Mouse (Mus musculus) thymus, postnatal 14 days (tissue): ENCODE measurements around the gene Vps36.
A peak's percentile ranks its signal among the peaks of the same experiment; 100 is the strongest.

ENCODE experiments used
- DNase-seq: peaks from one replicate; pipeline ENCODE4 v3.0.0; 2021

Vps36 gene

DNA sequence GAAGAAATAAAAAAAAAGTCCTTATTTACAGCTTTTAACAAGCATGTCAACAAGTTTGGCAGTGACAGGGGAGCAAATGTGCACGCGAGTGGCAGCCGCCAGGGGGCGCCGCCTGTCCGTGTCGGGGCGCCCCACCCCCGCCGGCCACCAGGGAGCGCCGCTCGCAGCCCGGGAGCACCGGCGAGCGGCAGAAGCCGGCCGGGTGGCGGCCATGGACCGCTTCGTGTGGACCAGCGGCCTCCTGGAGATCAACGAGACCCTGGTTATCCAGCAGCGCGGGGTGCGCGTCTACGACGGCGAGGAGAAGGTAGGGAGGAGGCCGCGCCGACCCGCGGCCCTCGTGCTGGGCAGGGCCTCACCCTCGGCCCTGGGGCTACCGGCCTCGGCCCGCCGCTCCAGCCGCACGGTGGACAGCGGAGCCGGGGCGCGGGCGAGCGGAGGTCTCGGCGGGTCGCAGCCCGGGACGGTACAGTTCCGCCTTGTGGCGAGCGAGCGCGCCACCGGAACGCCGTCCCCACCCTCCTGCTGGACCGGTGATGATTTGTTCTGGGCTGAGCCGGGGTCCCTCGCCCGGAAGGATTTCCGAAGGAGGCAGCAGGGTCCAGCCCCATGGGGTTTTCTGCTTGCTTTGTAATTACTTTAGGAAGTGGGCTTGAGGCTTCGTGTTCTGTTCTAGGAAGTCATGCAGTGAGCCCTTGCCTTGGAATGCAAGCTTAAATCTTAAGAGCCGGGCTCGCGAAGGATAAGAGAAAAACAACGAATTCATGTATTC, at the start of gene Vps36:
TSS of gene Vps36 (plus strand) at position 150 of the 772 bp plus-strand sequence.
- peak; percentile 89 for DNase-seq

DNA sequence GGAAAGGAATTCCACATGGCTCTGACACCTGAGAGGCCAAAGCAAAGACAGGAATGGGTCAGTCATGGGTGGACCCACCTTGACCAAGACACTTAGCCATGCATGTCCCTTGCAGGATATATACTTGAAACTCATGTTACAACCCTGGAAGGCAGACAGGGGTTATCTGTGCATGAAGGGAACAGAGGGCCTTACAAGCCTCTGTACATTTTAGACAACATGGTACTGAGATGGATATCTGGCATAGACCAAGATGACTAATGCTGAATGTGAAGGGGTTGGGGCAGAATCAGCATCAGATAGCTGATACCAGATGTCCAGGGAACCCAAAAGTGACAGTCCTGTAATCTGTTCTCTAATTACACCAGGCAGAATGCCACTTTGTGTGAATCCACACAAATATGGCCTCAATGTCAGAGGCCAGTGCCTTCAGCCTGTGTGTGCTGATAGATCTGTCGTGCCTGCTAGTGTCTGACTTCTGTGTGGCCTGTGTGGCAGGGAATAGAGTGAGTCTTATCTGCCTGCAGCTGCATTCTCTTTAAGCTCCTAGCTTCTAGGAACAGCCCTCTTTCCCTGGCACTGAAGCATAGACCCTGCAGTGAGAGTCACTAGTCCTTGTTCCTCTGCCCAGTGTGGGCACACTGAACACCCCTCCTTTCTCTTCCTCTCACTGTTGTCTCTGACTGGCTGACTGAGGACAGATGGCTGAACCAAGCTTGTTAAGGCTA, 48.7 kb upstream of the Vps36 start:
- no peak for DNase-seq

DNA sequence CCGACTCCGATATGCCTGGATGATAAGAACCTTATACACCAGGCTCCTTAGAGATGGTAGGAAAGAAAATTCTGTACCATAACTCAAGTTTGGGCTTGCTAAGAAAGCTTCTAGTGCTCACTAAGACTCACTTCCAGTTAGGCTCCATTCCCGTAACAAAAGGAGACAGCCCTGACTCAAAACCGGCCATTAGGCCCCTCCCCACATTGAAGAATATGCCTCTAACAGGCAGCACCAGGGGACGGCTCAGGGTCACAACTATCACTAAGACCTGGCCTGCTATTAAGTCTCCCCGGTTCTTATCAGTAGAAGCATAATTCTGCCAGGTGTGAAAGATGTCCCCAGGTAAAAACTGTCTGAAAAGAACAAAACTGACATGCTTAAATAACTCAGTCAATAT, 46.8 kb upstream of the Vps36 start:
- DNase-seq: no peak

DNA sequence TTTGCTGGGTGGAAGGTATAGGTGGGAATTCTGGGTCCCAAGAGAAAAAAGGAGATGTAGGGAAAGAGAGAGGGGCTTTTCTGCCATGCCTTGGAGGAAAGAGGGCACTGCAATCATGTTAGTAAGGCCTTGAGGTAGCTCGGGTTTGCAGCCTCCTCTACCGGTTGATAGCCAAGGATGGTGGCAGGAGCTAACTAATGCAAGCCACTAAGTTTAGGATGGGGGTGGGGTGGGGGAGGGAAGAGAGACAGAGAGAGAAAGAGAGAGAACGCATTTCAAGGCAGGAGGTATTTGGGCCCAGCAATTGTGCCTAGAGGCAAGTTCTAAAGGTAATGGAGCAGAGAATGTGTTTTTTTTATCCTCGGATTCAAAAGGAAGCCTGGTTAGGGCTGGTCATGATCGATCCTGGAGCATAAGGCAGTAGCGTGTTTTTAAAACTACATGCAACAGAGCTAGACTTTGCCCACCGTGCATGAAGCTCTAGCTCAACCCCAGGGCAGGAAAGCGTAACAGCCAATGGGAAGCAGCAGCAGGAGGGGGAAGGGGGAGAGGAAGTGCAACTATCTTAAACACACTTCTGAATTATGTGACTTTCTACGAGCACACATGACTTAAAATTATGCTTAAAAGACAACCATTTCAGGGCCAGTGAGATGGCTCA, 44.8 kb upstream of the Vps36 start:
- DNase-seq: peak; percentile 9

DNA sequence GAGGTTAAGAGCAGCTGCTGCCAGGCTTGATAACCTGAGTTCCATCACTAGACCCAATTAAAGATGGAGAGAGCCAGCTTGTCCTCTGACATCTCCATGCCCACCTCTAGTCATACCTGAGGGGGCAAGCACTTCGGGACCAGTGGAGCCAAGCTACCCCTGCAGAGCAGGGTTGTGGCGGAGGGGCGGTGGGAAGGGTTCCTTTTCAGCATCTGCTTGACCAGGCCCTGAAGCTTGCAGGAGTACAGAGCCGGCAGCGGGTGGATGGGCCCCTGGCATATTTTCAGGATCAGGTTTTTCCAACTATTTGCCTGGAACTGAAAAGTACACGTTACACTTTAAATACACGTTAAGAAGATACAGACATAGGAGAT, 44.3 kb upstream of the Vps36 start:
- no peak for DNase-seq

DNA sequence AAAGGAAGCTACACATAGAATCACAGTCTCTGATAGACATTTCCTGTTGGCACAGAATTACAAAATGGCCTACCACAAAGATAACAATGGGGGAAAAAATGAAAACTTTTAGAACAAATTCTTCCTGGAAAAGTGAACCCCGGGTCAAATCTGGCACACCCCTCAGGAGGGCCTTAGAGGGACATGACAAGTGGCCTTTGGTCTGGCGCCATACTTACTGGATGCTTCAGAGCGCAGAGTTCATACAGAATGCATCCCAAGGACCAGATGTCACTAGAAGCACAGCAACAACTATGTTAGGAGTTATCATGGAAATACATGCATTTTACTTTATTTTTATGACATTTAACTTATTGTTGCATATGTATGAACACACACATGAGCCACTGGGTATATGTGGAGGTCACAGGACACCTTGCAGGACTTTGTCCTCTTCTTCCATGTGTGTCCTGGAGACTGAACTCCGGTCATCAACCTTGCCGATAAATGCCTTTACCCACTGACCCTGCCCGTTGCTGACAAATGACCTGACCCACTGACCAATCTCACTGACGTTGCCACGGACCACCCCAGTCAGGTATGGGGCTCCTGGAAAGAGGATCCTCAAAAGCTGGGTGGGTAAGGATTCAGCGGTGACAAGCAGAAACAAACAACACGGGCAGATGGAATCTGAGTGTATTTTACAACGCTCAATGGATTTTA, 42.8 kb upstream of the Vps36 start:
- DNase-seq: no peak

DNA sequence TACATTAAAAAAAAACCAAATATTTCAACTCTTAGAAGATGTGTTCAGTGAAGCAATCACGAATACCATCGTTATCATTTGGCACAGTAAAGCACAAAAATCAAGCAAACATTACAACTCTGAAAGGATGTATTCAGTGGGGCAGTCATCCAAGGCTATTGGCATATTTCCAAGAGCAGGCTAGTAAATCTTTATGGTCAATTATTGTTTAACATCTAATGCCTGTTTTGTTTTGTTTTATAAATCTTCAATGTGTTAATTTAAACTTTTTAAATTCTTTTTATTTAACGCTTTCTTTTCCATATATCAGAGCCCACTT, 42.3 kb upstream of the Vps36 start:
- no peak for DNase-seq

DNA sequence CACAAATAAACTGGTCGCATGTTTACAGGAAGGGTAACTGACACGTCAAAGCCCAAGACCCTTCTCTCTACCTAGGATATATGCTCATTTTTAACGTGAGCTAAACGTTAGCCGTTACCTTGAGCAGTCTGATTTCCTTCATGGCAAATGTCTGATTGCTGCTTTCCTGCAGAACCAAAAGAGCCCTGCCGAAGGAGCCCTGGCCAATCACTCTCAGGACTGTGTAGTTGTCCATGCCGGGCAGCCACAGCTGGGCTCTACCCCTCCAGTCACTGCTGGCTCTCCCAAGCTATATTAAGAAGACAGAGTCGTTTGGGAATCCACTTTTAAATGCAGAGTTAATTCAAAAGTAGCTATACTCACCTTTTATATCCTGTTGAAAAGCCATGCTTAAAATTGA, 30.4 kb upstream of the Vps36 start:
- no peak for DNase-seq

DNA sequence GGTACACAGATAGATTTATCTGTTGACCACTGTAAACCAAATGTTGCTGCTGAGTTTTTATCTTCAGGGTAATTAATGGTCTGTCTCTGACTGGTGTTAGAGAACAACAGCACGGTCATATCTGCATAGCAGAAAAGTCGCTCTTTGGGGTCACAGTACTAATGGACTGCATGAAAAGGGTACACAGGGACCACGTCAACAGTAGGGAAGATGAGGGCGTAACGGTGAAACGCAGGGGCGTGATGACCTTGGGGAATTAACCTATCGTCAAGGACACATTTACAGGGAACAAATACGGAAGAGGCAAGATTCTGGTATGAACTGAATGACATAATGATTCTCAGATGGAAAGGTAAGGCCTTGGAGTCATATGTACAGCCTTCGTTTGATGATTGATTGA, 28.2 kb upstream of the Vps36 start:
- DNase-seq: no peak

DNA sequence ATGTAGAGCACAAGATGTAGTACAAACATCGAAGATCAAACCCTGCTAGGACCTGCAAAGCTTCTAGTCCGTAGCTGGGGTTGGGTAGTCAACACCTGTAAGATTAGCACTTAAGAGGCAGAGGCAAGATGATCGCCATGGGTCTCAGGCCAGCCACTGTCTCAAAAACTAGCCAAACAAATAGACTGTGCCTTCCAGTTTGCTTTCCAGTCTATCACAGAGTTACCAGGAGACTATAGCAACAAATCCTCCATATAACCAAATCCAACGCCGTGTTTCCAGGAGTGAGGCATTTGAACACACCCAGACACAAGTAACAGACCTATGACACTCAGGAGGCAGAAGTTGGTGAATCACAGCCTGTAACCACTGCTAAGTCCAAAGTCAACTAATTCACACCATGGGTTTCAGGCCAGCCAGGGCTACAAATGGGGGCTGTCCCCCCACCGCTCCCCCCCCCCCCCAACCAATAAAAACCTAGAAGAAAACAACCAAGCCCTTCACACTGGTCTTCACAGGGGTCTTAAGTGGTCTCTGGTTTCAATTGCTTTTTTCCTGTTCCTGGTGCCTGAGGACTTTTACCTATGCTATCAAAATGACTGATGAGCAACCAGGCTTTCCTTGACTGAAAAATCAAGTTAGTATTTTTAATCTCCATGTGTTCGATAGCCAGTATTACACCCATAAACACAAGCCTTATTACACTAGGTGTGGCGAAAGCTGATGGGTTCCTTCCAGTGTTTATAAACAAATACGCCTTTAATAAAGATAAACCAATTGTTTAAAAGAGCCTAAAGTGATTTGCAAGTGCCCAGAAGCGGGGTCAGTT, 27.1 kb upstream of the Vps36 start:
- DNase-seq: no peak

DNA sequence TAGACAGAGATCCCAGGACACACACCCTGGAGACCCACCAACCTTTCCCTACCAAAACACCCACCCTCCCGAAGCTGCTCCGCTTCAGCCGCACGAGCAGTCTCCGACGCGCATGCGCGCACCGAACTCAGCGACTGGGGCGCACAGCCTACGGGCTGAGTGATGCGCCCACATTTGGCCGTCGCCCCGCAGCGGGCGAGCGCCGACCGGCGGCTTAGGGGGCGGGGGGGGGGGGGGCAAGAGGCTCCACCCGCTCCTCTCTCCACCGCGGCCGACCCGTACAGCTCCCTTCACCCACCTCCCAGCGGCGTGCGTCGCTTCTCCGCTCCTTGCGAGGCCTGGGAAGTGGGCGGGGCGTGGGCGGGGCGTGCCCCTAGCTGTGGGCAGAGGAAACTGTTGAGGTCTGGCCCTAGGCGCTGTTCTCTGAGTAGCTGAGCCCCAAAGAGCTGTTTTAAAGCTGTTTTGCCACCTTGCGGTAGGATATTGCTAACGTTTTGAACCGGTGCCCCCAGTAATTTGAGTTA, 26.5 kb upstream of the Vps36 start, which contains the start of gene Nek3:
TSS of gene Nek3 (minus strand) at position 356 of the 524 bp plus-strand sequence.
- peak; percentile 90 for DNase-seq

DNA sequence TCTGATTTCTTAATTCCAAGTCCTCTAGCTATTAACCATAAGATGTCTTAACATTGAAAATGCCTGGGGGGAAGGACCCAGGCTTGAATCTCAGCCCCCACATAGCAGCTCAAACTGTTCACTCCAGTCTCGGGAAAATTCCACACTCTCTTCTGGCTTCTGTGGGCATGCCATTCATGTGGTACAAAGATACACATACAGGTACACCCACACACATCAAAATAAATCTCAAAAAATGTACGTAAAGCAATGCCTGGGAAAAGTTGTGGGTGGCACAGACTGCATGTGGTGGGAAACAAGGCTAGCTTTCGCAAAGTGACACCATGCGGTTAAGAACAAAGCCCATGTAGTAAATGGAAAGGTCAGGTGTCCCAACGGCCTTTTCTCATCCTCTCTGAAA, 23.4 kb upstream of the Vps36 start:
- DNase-seq: no peak

DNA sequence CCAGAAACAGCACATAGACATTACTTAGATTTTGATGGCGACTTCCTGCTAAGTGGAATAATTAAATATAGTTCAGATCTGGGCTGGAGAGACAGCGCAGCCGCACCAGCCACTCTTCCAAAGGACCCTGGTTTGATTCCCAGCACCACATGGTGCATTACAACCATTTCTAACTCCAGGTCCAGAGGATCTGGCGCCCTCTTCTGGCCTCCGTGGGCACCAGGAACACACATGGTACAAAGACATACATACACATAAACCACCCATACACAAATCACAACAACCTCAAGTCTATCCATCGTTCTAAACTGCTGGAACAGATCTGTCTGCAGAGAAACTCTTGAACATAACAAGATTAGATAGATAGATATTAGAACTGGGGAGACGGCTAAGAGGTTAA, 16.6 kb upstream of the Vps36 start:
- no peak for DNase-seq

DNA sequence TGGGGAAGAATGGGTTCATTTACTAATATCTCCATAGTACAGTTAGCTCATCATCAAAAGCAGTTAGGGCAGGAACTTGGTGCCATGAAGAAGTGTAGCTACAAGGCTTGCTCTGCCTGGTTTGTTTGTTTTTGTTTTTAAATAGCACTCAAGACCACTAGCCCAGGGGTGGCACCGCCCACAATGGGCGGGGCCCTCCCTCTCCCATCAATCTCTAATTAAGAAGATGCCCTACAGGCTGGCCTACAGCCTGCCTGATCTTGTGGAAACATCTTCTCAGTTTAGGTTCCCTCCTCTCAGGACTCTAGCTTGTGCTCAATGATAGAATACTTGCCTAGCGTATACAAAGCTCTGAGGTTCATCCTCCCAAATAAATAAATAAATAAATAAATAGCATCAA, 7.7 kb upstream of the Vps36 start:
- DNase-seq: peak; percentile 34

DNA sequence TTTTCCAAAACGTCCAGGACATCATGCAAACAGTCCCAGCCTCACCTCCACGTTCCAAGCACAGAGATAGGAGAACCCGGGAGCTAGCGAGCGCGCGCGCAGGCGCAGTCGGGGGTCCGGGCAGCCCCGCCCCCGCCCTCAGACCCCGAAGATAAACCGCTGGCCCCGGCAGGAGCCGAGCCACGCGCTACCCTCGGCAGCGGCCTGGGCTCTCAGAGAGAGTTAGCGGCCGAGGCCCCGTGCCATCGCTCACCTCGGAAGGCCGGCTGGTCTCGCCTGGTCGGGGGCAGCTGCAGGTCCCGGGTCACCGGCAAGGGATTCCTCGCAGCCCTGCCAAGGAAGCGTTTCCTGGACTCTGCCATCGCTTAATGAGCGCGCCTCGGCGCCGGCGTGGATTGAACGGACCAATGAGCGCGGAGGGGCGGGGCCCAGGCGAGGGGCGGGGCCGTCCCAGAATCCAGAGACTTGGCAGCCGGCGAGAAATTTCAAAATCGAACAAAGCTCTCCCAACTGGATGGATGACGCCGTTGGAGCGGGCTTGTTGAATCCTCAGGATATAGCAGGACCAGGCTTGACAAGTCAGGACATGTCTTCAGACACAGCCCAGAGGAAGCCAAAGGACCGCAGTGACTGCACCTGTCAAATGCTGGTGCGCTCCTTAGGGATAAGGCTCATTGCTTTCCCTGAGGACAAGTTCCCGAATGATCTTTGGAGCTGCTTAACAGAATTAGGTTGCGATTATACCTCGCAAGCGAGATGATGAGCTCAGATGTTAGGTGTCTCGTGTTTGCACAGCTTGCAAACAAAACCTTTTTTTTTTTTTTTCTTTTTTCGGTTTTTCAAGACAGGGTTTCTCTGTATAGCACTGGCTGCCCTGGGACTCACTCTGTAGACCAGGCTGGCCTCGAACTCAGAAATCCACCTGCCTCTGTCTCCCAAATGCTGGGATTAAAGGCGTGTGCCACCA, 6.9 kb upstream of the Vps36 start, which contains the start of gene Ckap2:
TSS of gene Ckap2 (minus strand) at position 389 of the 967 bp plus-strand sequence.
- peak; percentile 91 for DNase-seq

DNA sequence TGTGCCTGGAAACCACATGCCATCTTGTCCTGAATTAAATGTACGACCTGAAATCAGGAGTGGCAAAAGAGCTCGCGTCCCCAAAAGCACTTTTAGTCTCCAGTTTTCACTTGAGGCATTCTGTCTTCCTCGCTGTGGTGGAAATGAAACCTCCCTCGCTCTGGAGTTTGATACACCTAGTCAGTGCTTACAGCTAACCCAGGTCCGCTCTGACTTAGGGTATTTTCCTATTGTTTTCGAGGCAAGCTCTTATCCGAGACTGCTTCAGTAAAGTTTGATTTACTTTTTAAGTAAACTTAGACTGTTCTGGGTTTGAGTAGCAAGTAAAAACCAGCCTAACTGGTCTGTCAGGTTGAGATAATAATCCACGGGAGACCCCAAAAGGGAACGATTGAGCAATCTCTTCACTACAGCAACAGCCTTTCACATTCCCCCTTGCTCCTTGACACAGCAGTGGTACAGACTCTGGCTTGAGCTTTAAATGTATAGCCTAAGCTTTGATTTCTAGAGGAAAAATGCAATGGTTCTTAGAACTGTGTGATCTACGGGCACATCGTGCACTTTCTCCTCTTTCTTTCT, 912 bp downstream of the Vps36 start:
- peak; percentile 40 for DNase-seq

DNA sequence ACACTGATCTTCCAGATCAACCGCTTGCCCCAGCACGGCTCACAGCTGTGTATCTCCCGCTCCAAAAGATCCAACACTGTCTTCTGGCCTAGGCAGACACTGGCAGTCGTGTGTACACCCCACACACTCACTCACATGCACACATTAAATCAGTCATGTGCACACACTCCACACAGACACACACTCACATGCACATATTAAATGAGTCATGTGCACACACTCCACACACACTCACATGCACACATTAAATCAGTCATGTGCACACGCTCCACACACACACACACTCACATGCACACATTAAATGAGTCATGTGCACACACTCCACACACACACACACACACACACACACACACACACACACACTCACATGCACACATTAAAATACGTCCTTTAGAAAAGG, 5.3 kb downstream of the Vps36 start:
- DNase-seq: no peak

DNA sequence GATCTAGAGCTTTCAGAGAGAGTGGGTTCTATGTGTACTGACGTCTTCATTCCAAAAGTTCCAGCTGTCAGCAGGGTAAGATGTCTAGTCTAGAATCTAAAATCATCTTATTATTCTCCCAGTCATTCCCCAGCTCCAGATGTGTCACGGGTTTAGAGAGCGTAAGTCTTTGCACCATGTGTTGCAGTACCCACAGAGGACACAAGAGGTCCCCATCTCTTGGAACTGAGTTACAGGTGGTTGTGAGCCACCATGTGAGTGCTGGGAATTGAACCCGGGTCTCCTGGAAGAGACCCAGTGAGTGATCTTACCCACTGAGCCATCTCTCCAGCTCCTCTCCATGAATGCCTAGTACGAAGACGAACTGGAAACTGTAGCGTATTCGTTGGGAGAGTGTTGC, 6.9 kb downstream of the Vps36 start:
- DNase-seq: no peak

DNA sequence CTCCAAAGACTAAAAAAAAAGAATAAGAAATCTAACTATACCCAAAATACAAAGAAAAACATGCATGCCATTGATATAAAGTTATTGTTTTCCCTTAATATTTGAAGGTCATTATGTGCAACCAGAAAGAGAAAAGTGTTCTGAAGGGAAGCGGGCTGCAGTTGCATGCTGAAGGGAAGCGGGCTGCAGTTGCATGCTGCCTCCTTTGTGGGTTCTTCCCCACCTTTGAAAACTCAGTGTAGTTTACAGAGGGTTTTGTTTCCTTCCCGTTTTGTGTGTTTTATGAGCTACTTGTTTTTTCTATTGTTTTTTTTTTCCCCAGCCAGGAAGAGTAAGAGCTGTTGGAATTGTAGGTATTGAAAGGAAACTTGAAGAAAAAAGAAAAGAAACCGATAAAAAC, 14.9 kb downstream of the Vps36 start:
- DNase-seq: no peak

DNA sequence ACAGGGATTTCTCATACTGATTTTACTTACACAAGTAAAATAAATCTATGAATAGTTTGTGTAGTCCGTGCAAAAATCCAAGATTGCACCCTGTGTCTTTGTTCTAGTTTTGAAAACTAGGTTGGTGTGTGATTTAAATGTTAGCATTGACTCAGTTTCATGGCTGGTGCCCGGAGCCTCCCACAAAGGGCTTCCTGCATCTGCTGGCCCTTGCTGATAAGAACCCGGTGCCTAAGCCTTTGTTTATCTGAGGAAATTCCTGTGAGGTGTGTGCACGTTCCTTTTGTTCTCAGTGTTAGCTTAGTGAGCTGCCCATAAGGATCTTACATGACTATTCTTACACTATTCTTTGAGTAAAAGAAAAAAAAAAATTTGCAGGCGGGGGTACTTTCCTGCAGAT, 16.4 kb downstream of the Vps36 start:
- DNase-seq: no peak

DNA sequence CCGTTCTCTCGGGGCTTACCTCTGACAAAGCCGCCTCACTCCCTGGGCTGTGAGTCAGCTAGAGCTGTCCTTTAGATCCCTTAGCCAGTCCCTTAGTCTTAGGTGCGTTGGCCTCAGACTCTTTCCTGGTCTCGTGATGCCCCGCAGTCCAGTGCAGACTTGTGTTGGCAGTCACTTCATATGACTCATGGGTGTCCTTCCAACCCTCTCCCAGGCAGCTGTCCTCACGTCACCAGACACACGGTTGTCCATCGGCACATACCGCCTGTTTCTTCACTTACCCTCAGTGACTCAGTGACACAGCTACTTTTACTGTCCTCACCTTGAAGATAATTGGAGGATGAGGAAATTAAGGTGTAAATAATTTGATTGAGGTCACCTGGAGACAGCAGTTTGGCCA, 22.2 kb downstream of the Vps36 start:
- DNase-seq: no peak
